Mouse (Mus musculus): ENCODE measurements around the gene Sdf4. TPM values are rescaled to one million over a fixed set of nuclear protein-coding genes. Genes with fewer than 3 reads are reported as not detected.

Sdf4 gene
- polyA plus RNA-seq, 1 experiment: 111 TPM

GRCm38 (mm10) chr4:156019771-156020170 lies 27.1 kb downstream of the Sdf4 start:
- Histone ChIP-seq H3K4me1 (ENCODE audit: control insufficient read depth, insufficient read depth, low read length) (no peaks in the 10 kb centered on the region), H3K4me3 (replicated peaks; ENCODE audit: control insufficient read depth, low read depth, low read length) (no peak overlapping the region), H3K27ac (ENCODE audit: control insufficient read depth, insufficient read depth, low read depth, low read length, poor library complexity) (no peak overlapping the region)
- TF ChIP-seq CTCF (IDR thresholded peaks at IDR 0.05; ENCODE audit: control insufficient read depth, insufficient read depth, low read length): no peak
- TF ChIP-seq POLR2A (IDR thresholded peaks at IDR 0.05; ENCODE audit: borderline replicate concordance, control insufficient read depth, low read depth, low read length): no peak
- WGBS: 89% methylated on average over 12 of the region's 12 CpGs

GRCm38 (mm10) chr4:156021381-156021780 lies 28.7 kb downstream of the Sdf4 start:
- 52% methylated on average over 3 of the region's 3 CpGs for WGBS
- H3K27ac ChIP-seq (ENCODE audit: control insufficient read depth, insufficient read depth, low read depth, low read length, poor library complexity): no peak overlapping the region
- no peak overlapping the region for H3K4me3 ChIP-seq (replicated peaks; ENCODE audit: control insufficient read depth, low read depth, low read length)
- peaks cover 4% of the 10 kb centered on the region; the same call in 1 of the 2 replicates for H3K4me1 ChIP-seq (ENCODE audit: control insufficient read depth, insufficient read depth, low read length)
- TF ChIP-seq POLR2A (IDR thresholded peaks at IDR 0.05; ENCODE audit: borderline replicate concordance, control insufficient read depth, low read depth, low read length) (no peak), CTCF (IDR thresholded peaks at IDR 0.05; ENCODE audit: control insufficient read depth, insufficient read depth, low read length) (no peak)

GRCm38 (mm10) chr4:156021942-156022419 lies 29.3 kb downstream of the Sdf4 start:
- 26% methylated on average over 9 of the region's 9 CpGs for WGBS
- Histone ChIP-seq H3K27ac (ENCODE audit: control insufficient read depth, insufficient read depth, low read depth, low read length, poor library complexity) (peak overlapping the region; percentile 37; the same call in 1 of the 2 replicates), H3K4me3 (replicated peaks; ENCODE audit: control insufficient read depth, low read depth, low read length) (no peak overlapping the region), H3K4me1 (ENCODE audit: control insufficient read depth, insufficient read depth, low read length) (peaks cover 5% of the 10 kb centered on the region; the same call in 1 of the 2 replicates)
- TF ChIP-seq CTCF (IDR thresholded peaks at IDR 0.05; ENCODE audit: control insufficient read depth, insufficient read depth, low read length) (no peak), POLR2A (IDR thresholded peaks at IDR 0.05; ENCODE audit: borderline replicate concordance, control insufficient read depth, low read depth, low read length) (no peak)

- H3K4me1 ChIP-seq (ENCODE audit: control insufficient read depth, insufficient read depth, low read length): peaks cover 5% of the 10 kb centered on the region; the same call in 1 of the 2 replicates
- H3K27ac ChIP-seq (ENCODE audit: control insufficient read depth, insufficient read depth, low read depth, low read length, poor library complexity): no peak overlapping the region
- no peak for TF ChIP-seq CTCF (IDR thresholded peaks at IDR 0.05; ENCODE audit: control insufficient read depth, insufficient read depth, low read length)
- no peak for TF ChIP-seq POLR2A (IDR thresholded peaks at IDR 0.05; ENCODE audit: borderline replicate concordance, control insufficient read depth, low read depth, low read length)
- H3K4me3 ChIP-seq (replicated peaks; ENCODE audit: control insufficient read depth, low read depth, low read length): no peak overlapping the region
- 89% methylated on average over 9 of the region's 9 CpGs for WGBS
Measured at GRCm38 (mm10) chr4:156023520-156023919, 30.8 kb downstream of the Sdf4 start.

- H3K27ac ChIP-seq (ENCODE audit: control insufficient read depth, insufficient read depth, low read depth, low read length, poor library complexity): no peak overlapping the region
- WGBS: 83% methylated on average over 7 of the region's 7 CpGs
- peaks cover 5% of the 10 kb centered on the region; the same call in 1 of the 2 replicates for H3K4me1 ChIP-seq (ENCODE audit: control insufficient read depth, insufficient read depth, low read length)
- TF ChIP-seq CTCF (IDR thresholded peaks at IDR 0.05; ENCODE audit: control insufficient read depth, insufficient read depth, low read length) (no peak), POLR2A (IDR thresholded peaks at IDR 0.05; ENCODE audit: borderline replicate concordance, control insufficient read depth, low read depth, low read length) (no peak)
- no peak overlapping the region for H3K4me3 ChIP-seq (replicated peaks; ENCODE audit: control insufficient read depth, low read depth, low read length)
Measured at GRCm38 (mm10) chr4:156024184-156024583, 31.5 kb downstream of the Sdf4 start.

- Histone ChIP-seq H3K4me3 (replicated peaks; ENCODE audit: control insufficient read depth, low read depth, low read length) (peak within 1 kb of the TSS; percentile 63), H3K4me1 (ENCODE audit: control insufficient read depth, insufficient read depth, low read length) (peaks cover 5% of the 10 kb centered on the region; the same call in 1 of the 2 replicates), H3K27ac (ENCODE audit: control insufficient read depth, insufficient read depth, low read depth, low read length, poor library complexity) (peak within 1 kb of the TSS; percentile 45)
- TF ChIP-seq CTCF (IDR thresholded peaks at IDR 0.05; ENCODE audit: control insufficient read depth, insufficient read depth, low read length) (peak; percentile 58), POLR2A (IDR thresholded peaks at IDR 0.05; ENCODE audit: borderline replicate concordance, control insufficient read depth, low read depth, low read length) (no peak)
- WGBS: 3% methylated on average over 4 of the region's 4 CpGs
Measured at GRCm38 (mm10) chr4:156026013-156026412, 33.3 kb downstream of the Sdf4 start, which contains the start of gene Tnfrsf18. TSS of gene Tnfrsf18 (plus strand) at chr4:156026164.

- WGBS: 86% methylated on average over 7 of the region's 7 CpGs
- TF ChIP-seq POLR2A (IDR thresholded peaks at IDR 0.05; ENCODE audit: borderline replicate concordance, control insufficient read depth, low read depth, low read length) (no peak), CTCF (IDR thresholded peaks at IDR 0.05; ENCODE audit: control insufficient read depth, insufficient read depth, low read length) (no peak)
- Histone ChIP-seq H3K4me1 (ENCODE audit: control insufficient read depth, insufficient read depth, low read length) (peaks cover 14% of the 10 kb centered on the region), H3K27ac (ENCODE audit: control insufficient read depth, insufficient read depth, low read depth, low read length, poor library complexity) (no peak overlapping the region), H3K4me3 (replicated peaks; ENCODE audit: control insufficient read depth, low read depth, low read length) (no peak overlapping the region)
Measured at GRCm38 (mm10) chr4:156028580-156028979, 35.9 kb downstream of the Sdf4 start.

- H3K27ac ChIP-seq (ENCODE audit: control insufficient read depth, insufficient read depth, low read depth, low read length, poor library complexity): peak overlapping the region; percentile 11; the same call in 1 of the 2 replicates
Measured at GRCm38 (mm10) chr4:156030651-156031118, 38.0 kb downstream of the Sdf4 start.

GRCm38 (mm10) chr4:156031255-156031592 lies 38.6 kb downstream of the Sdf4 start:
- H3K4me3 ChIP-seq (replicated peaks; ENCODE audit: control insufficient read depth, low read depth, low read length): peak overlapping the region; percentile 34
- no peak for TF ChIP-seq POLR2A (IDR thresholded peaks at IDR 0.05; ENCODE audit: borderline replicate concordance, control insufficient read depth, low read depth, low read length)
- TF ChIP-seq CTCF (IDR thresholded peaks at IDR 0.05; ENCODE audit: control insufficient read depth, insufficient read depth, low read length): no peak
- H3K4me1 ChIP-seq (ENCODE audit: control insufficient read depth, insufficient read depth, low read length): peaks cover 11% of the 10 kb centered on the region
- WGBS: 36% methylated on average over 7 of the region's 7 CpGs
- peak overlapping the region; percentile 28 for H3K27ac ChIP-seq (ENCODE audit: control insufficient read depth, insufficient read depth, low read depth, low read length, poor library complexity)

More at GRCm38 (mm10) chr4:156030651-156031118, 38.0 kb downstream of the Sdf4 start:
- H3K4me3 ChIP-seq (replicated peaks; ENCODE audit: control insufficient read depth, low read depth, low read length): no peak overlapping the region
- 71% methylated on average over 9 of the region's 9 CpGs for WGBS
- peaks cover 12% of the 10 kb centered on the region for H3K4me1 ChIP-seq (ENCODE audit: control insufficient read depth, insufficient read depth, low read length)
- TF ChIP-seq CTCF (IDR thresholded peaks at IDR 0.05; ENCODE audit: control insufficient read depth, insufficient read depth, low read length): no peak
